Mouse (Mus musculus): ENCODE data around the gene Flii. TPM values are rescaled to one million over a fixed set of nuclear protein-coding genes. Genes with fewer than 3 reads are reported as not detected.

Flii gene
- total RNA-seq, 2 experiments from 2014 or later, result 59.5 to 68.2 TPM

DNA sequence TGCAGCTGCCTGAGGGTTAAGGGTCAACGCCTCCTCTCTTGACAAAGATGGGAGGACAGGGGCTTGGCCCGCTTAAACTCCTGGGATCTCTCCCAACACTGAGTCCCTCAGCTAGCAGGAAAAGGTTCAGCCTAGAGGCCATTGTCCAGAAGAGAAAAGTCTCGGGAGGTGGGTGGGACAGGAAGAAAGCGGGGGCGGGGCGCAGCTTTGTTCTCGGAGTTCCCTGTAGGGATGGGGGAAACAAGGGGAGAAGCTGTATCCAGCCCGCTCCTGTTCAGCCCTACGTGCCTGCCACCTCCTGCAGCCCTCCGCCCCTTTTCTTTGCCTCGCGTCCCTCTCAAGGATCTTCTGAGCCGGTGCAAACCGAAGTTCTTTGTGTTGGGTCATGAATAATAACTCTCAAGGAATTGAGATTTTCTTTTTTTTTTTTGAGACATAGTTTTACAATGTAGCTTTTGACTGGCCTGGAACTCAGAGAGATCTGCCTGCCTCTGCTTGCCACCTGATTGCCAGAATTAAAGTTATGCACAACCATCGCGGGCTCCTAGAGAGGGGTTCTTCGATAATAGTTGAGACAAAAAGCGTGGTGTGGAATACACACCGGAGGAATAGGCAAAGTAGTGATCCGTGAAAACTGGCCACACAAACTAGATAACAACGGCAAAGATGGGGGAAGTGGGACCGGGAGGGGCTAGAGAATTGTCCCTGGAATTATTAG, 28.1 kb downstream of the Flii start:
- H3K27ac ChIP-seq, result peak overlapping the region; percentile 97
- DNase-seq (ENCODE audit: low spot score in 2 of 2), result peak in 1 of 2 experiments; percentile 31
- peak overlapping the region; percentile 91 for H3K4me3 ChIP-seq
- no peak; the same call in 1 of the 2 replicates for TF ChIP-seq CTCF (conservative IDR thresholded peaks at IDR 0.05)

DNA sequence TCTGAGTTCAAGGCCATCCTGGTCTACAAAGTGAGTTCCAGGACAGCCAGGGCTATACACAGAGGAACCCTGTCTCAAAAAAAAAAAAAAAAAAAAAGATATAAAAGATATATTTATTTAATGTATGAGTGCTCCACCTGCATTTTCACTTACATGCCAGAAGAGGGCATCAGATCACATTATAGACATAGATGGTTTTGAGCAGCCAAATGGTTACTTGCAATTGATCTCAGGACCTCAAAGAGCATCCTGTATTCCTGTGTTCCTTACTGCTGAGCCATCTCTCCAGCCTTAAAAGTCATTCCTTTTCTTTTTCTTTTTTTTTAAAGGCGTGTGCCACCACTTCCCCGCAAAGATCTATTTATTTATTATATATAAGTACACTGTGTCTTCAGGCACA, 29.5 kb downstream of the Flii start:
- Histone ChIP-seq H3K4me3 (no peak overlapping the region), H3K27ac (no peak overlapping the region)
- no peak for DNase-seq (ENCODE audit: low spot score in 2 of 2)
- TF ChIP-seq CTCF (conservative IDR thresholded peaks at IDR 0.05), result peak; percentile 77

DNA sequence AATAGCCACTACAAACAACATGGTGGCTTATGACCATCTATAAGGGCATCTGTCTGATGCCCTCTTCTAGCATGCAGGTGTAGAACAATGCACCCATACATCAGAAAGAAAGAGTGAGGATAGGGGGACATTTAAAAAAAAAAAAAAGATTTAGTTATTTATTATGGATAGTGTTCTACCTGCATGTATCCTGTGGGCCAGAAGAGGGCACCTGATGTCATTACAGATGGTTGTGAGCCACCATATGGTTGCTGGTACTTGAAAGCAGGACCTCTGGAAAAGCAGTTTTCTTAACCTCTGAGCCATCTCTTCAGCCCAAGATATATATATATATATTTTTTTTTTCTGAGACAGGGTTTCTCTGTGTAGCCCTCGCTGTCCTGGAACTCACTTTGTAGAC, 30.9 kb downstream of the Flii start:
- DNase-seq (ENCODE audit: low spot score in 2 of 2), result no peak
- Histone ChIP-seq H3K4me3 (no peak overlapping the region), H3K27ac (no peak overlapping the region)
- no peak; the same call in 1 of the 2 replicates for TF ChIP-seq CTCF (conservative IDR thresholded peaks at IDR 0.05)

Small RNAs within 50 kb of the gene (microRNA-seq; reads per million reads assigned to microRNA genes)
- gene Mir5100, result 0.96 to 1.3 reads per million in 2 experiments

Other genes with a start within 250 kb of the Flii start
- gene Alkbh5, start 190.9 kb downstream of the Flii start, total RNA-seq (2021), result 10 to 100 TPM; 52.0 to 56.6 TPM
- 10 to 100 TPM; 43.0 to 43.3 TPM for gene Llgl1, start 27.5 kb downstream of the Flii start, total RNA-seq (2021)
- 10 to 100 TPM; 21.2 to 25.0 TPM for gene Mief2, start 1.1 kb upstream of the Flii start, total RNA-seq (2021)
- gene Top3a, start 50.1 kb upstream of the Flii start, total RNA-seq (2021), result 1 to 10 TPM; 6.6 to 8.5 TPM
- 10 to 100 TPM; 32.3 to 34.3 TPM for gene Smcr8, start 50.3 kb upstream of the Flii start, total RNA-seq (2021)
- 1 to 10 TPM; 8.6 to 9.6 TPM for gene Shmt1, start 84.5 kb upstream of the Flii start, total RNA-seq (2021)
- 10 to 100 TPM; 28.3 to 29.4 TPM for gene Dhrs7b, start 103.4 kb upstream of the Flii start, total RNA-seq (2021)
- gene Tmem11, start 152.0 kb upstream of the Flii start, total RNA-seq (2021), result 10 to 100 TPM; 26.8 to 29.1 TPM
- gene Natd1, start 187.5 kb upstream of the Flii start, total RNA-seq (2021), result 10 to 100 TPM; 10.6 TPM
- gene Map2k3, start 204.8 kb upstream of the Flii start, total RNA-seq (2021), result 10 to 100 TPM; 13.1 to 15.2 TPM

All from layer of hippocampus, adult 2 months (tissue).